Mouse (Mus musculus) liver, embryonic 15.5 days (tissue): ENCODE measurements around the gene Hk3. TPM values are rescaled to one million over a fixed set of nuclear protein-coding genes. Genes with fewer than 3 reads are reported as not detected.

Experiments used
- polyA plus RNA-seq: library from polyadenylated mRNA; unstranded; fragments of >200 nt; fragmentation: Nextera tagmentation; extraction: Ambion mirVana; gene quantifications from 2 replicates; pipeline ENCODE4 v1.2.1, GENCODE M21; 2015

Gene Hk3
- polyA plus RNA-seq, 1 experiment from 2014 or later: 6.6 TPM

Other genes with a start within 250 kb of the Hk3 start
- not detected in 2 replicates for gene Eif4e1b, start 237.4 kb downstream of the Hk3 start, polyA plus RNA-seq
- 1.0 and 1.8 TPM in 2 replicates for gene Tspan17, start 232.0 kb downstream of the Hk3 start, polyA plus RNA-seq
- gene Unc5a, start 72.0 kb downstream of the Hk3 start, polyA plus RNA-seq: 0.51 and 0.69 TPM in 2 replicates
- gene Uimc1, start 78.9 kb upstream of the Hk3 start, polyA plus RNA-seq: 11.5 and 13.1 TPM in 2 replicates
- gene Zfp346, start 83.9 kb upstream of the Hk3 start, polyA plus RNA-seq: 6.9 and 7.9 TPM in 2 replicates
- gene Gm17617, start 112.2 kb upstream of the Hk3 start, polyA plus RNA-seq: not detected in 2 replicates
- gene Fgfr4, start 131.3 kb upstream of the Hk3 start, polyA plus RNA-seq: 5.8 and 6.8 TPM in 2 replicates
- gene Nsd1, start 188.4 kb upstream of the Hk3 start, polyA plus RNA-seq: 13.3 and 14.4 TPM in 2 replicates